9 mouse cellular contexts compared by ENCODE assay signal in the genomic region with DNA sequence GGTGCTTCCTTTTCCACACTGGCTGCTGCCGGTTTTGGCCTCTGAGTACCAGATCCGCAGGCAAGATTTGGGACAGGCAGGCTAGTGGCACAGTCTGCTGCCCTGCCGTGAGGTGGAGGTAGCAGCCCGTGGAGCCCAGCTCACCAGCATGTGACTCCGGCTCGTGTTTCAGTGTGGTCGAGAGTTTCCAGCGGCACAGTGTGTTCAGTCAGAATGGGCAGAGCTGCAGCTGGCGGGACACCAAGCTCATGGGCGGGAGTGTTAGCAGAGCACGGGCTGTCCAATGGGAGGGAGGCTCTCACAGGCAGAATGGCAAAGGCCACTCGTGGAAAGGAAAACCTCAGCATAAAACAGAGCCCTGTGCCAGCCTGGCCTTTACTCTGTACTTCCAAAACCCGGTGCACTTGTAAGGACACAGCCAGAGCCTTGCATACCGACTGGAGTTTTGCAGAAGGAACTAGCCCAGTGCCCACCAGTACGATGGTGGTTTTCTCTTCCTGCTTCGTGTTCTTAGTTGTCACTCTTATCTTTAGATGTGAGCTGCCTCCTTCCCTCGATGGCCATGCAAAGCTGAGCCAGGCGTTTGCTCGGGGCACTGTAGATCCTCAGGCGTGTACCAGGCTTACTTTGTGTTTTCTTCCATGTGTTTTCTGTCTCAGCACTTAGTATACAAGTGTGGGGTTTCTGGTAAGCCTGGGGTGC. TPM values are rescaled to one million over a fixed set of nuclear protein-coding genes. Genes with fewer than 3 reads are reported as not detected.
A peak's percentile ranks its signal among the peaks of the same experiment; 100 is the strongest.
DNase-seq lines count a peak whose midpoint lies in the region; ATAC-seq and TF ChIP-seq lines count a peak whose summit lies in the region.
"Had no signal": no experiment of that assay in that cellular context is flagged by ENCODE, and none has a peak within 500 bp of the region (broad histone marks: within the 10 kb centered on the region; RNA-seq: fewer than 3 reads in every experiment).

No protein-coding gene starts in this region.

- intact Hi-C loops in heart, postnatal 14 days (cut with DNase I): no loop called here

- peaks cover 16 to 82% of the 10 kb centered on the region in 2 experiments for H3K4me1 ChIP-seq in CH12.LX (ENCODE audit: control insufficient read depth in 1 of 2, insufficient read depth in 2 of 2)

- DNase-seq in CH12.LX (ENCODE audit: extremely low read depth): peak; percentile 57
- peak; percentile 88 for DNase-seq in adrenal gland, postnatal 25 days
- DNase-seq in fibroblast of lung, adult 2 months (ENCODE audit: low read depth): peak; percentile 98
- DNase-seq in heart, postnatal 14 days: peak; percentile 89
- peak; percentile 80 to 94 for DNase-seq in layer of hippocampus, postnatal 14 days (ENCODE audit: low spot score in 2 of 2)
- DNase-seq in lung, postnatal 14 days: peak; percentile 91
- DNase-seq in spleen, adult 18-20 months: peak; percentile 55 to 67

- no peak for ATAC-seq in activated CD4-positive, CD25-positive, alpha-beta regulatory T cell, adult 4 months

- no peak overlapping the region for H3K4me2 ChIP-seq in CH12.LX (ENCODE audit: insufficient read depth, low read depth, poor library complexity, severe bottlenecking)
- H3K4me2 ChIP-seq: limb, embryonic 12.5 days had no signal

- TF ChIP-seq EP300 in CH12.LX (IDR thresholded peaks at IDR 0.05; ENCODE audit: low read length): no peak

- H3K9me3 ChIP-seq in CH12.LX (replicated peaks; ENCODE audit: low read length): no peaks in the 10 kb centered on the region
- H3K9me3 ChIP-seq: limb, embryonic 12.5 days had no signal

- H3K27me3 ChIP-seq in CH12.LX (replicated peaks): no peaks in the 10 kb centered on the region
- H3K27me3 ChIP-seq: limb, embryonic 12.5 days had no signal

- no peak overlapping the region for H3K4me3 ChIP-seq in CH12.LX (replicated peaks in 1 of 3; ENCODE audit: low read depth in 2 of 3, low read length in 2 of 3, poor library complexity in 1 of 3)
- H3K4me3 ChIP-seq: limb, embryonic 12.5 days had no signal

- H3K27ac ChIP-seq in CH12.LX (ENCODE audit: insufficient read depth, low read depth): peak overlapping the region; percentile 7; the same call in 1 of the 2 replicates
- H3K27ac ChIP-seq: limb, embryonic 12.5 days had no signal

- no peak overlapping the region for H3K9ac ChIP-seq in CH12.LX (ENCODE audit: insufficient read depth, low read depth)
- H3K9ac ChIP-seq: limb, embryonic 12.5 days had no signal

- no peak for TF ChIP-seq POLR2A in CH12.LX (IDR thresholded peaks at IDR 0.05; ENCODE audit: low read depth, low read length)

- TF ChIP-seq RAD21 in CH12.LX (IDR thresholded peaks at IDR 0.05; ENCODE audit: low read depth, low read length): no peak; the same call in none of the 2 replicates

- H3K36me3 ChIP-seq in CH12.LX (replicated peaks in 1 of 2; ENCODE audit: control insufficient read depth in 1 of 2, insufficient read depth in 1 of 2, low read length in 1 of 2): peaks cover 34 to 78% of the 10 kb centered on the region in 2 experiments

- no peaks in the 10 kb centered on the region; the same call in 1 of the 2 replicates for H3K79me2 ChIP-seq in CH12.LX (replicated peaks; ENCODE audit: control insufficient read depth, extremely low read depth, insufficient read depth, poor library complexity, severe bottlenecking)

- dilution Hi-C loops in CH12.LX (cut with MboI; ENCODE audit: extremely low pct_ligation_motif_present, extremely low pct_unique_long_range_greater_than_20kb, low sequenced_read_pairs): no loop called here

- no peak; a peak in 1 of 4 replicates for TF ChIP-seq CTCF in CH12.LX (conservative IDR thresholded peaks at IDR 0.05 in 1 of 2, IDR thresholded peaks at IDR 0.05 in 1 of 2; ENCODE audit: low read depth in 2 of 2, low read length in 2 of 2)

- in situ Hi-C loops in CH12.LX (cut with MboI; ENCODE audit: low pct_ligation_motif_present, low pct_unique_long_range_greater_than_20kb, low sequenced_read_pairs): loop anchor here (5.0 kb wide), 1 partner anchor 43 kb away; no protein-coding TSS in a partner anchor

TF ChIP-seq in CH12.LX, 34 proteins besides CTCF, POLR2A, EP300 and RAD21:
- TF ChIP-seq JUND (conservative IDR thresholded peaks at IDR 0.05; ENCODE audit: low read depth, low read length) (no peak), SIN3A (IDR thresholded peaks at IDR 0.05; ENCODE audit: low read length) (peak; percentile 64), ETS1 (conservative IDR thresholded peaks at IDR 0.05; ENCODE audit: low read depth, low read length) (peak; percentile 51; the same call in 1 of the 2 replicates), USF1 (IDR thresholded peaks at IDR 0.05; ENCODE audit: low read depth, low read length) (peak; percentile 31), GABPA (IDR thresholded peaks at IDR 0.05; ENCODE audit: insufficient replicate concordance, low read depth, low read length) (no peak), TCF12 (IDR thresholded peaks at IDR 0.05; ENCODE audit: low read depth, low read length) (peak; percentile 56; the same call in 1 of the 2 replicates), BHLHE40 (IDR thresholded peaks at IDR 0.05; ENCODE audit: low read depth, low read length) (peak; percentile 94), IRF4 (IDR thresholded peaks at IDR 0.05; ENCODE audit: low read depth, low read length) (peak; percentile 41; the same call in 1 of the 2 replicates), MAX (IDR thresholded peaks at IDR 0.05; ENCODE audit: low read length) (peak; percentile 69), MXI1 (IDR thresholded peaks at IDR 0.05; ENCODE audit: low read depth, low read length) (peak; percentile 63), SMC3 (IDR thresholded peaks at IDR 0.05; ENCODE audit: low read depth, low read length) (no peak), ZKSCAN1 (IDR thresholded peaks at IDR 0.05; ENCODE audit: borderline replicate concordance, low read depth, low read length) (no peak), KAT2A (IDR thresholded peaks at IDR 0.05; ENCODE audit: insufficient replicate concordance, low read length) (no peak), ELF1 (IDR thresholded peaks at IDR 0.05; ENCODE audit: low read depth, low read length) (no peak), UBTF (IDR thresholded peaks at IDR 0.05; ENCODE audit: low read depth, low read length) (no peak), MAFK (IDR thresholded peaks at IDR 0.05; ENCODE audit: insufficient replicate concordance, low read length) (0 out of 2 replicates have a peak, but pooled peaks have one; percentile 9), MYC (IDR thresholded peaks at IDR 0.05; ENCODE audit: low read depth, low read length) (no peak)

RNA-seq across cellular contexts. Expression of a gene that starts 31.0 kb away (rescaled TPM):
- total RNA-seq in CH12.LX (2012; rRNA removed) (17.1 and 19.9 TPM in 2 replicates), CH12.LX (2014; rRNA removed) (25.6 and 25.9 TPM in 2 replicates)
- 22.2 and 23.6 TPM in 2 replicates for polyA plus RNA-seq in CH12.LX (2012; ENCODE audit: insufficient read length, low read depth)
- 48.2 and 52.6 TPM in 2 replicates for total RNA-seq in adrenal gland, postnatal 25 days (2021)
- 10 to 100 TPM; 85.5 to 87.2 TPM for total RNA-seq in heart, postnatal 14 days (2021)
- total RNA-seq in layer of hippocampus, postnatal 14 days (2021): 10 to 100 TPM; 34.8 to 35.3 TPM
- polyA plus RNA-seq in activated CD4-positive, CD25-positive, alpha-beta regulatory T cell, adult 4 months (2017; shearing (Covaris generic)): 10 to 100 TPM; 13.5 to 14.8 TPM

RNA-seq across cellular contexts. Expression of a gene that starts 38.9 kb away (rescaled TPM):
- 6.5 and 9.0 TPM in 2 replicates for total RNA-seq in CH12.LX (2012; rRNA removed)
- total RNA-seq in CH12.LX (2014; rRNA removed): 10.3 and 11.3 TPM in 2 replicates
- polyA plus RNA-seq in CH12.LX (2012; ENCODE audit: insufficient read length, low read depth): 10.4 TPM in 2 replicates
- total RNA-seq in adrenal gland, postnatal 25 days (2021): 3.9 and 5.1 TPM in 2 replicates
- 1 to 10 TPM; 1.4 to 1.5 TPM for total RNA-seq in heart, postnatal 14 days (2021)
- 1 to 10 TPM; 3.9 to 4.1 TPM for total RNA-seq in layer of hippocampus, postnatal 14 days (2021)
- 10 to 100 TPM in 1 of 2 experiments, 1 to 10 TPM in 1; 6.6 to 14.1 TPM for polyA plus RNA-seq in activated CD4-positive, CD25-positive, alpha-beta regulatory T cell, adult 4 months (2017; shearing (Covaris generic))

RNA-seq across cellular contexts. Expression of a gene that starts 39.1 kb away (rescaled TPM):
- total RNA-seq in CH12.LX (2012; rRNA removed) (82.2 and 94.9 TPM in 2 replicates), CH12.LX (2014; rRNA removed) (145 and 153 TPM in 2 replicates)
- 94.4 and 95.0 TPM in 2 replicates for polyA plus RNA-seq in CH12.LX (2012; ENCODE audit: insufficient read length, low read depth)
- 123 and 135 TPM in 2 replicates for total RNA-seq in adrenal gland, postnatal 25 days (2021)
- 100 to 1,000 TPM in 1 of 2 experiments, 10 to 100 TPM in 1; 86.7 to 103 TPM for total RNA-seq in heart, postnatal 14 days (2021)
- total RNA-seq in layer of hippocampus, postnatal 14 days (2021): 100 to 1,000 TPM; 219 to 224 TPM
- polyA plus RNA-seq in activated CD4-positive, CD25-positive, alpha-beta regulatory T cell, adult 4 months (2017; shearing (Covaris generic)): 100 to 1,000 TPM; 248 to 259 TPM

RNA-seq across cellular contexts. Expression of a gene that starts 50.9 kb away (rescaled TPM):
- 7.6 and 8.8 TPM in 2 replicates for total RNA-seq in CH12.LX (2012; rRNA removed)
- 2.6 and 2.9 TPM in 2 replicates for total RNA-seq in CH12.LX (2014; rRNA removed)
- 3.7 and 4.4 TPM in 2 replicates for polyA plus RNA-seq in CH12.LX (2012; ENCODE audit: insufficient read length, low read depth)
- total RNA-seq in adrenal gland, postnatal 25 days (2021): 16.5 and 19.0 TPM in 2 replicates
- 1 to 10 TPM; 5.2 to 6.7 TPM for total RNA-seq in heart, postnatal 14 days (2021)
- total RNA-seq in layer of hippocampus, postnatal 14 days (2021): 10 to 100 TPM; 12.7 to 13.6 TPM
- polyA plus RNA-seq in activated CD4-positive, CD25-positive, alpha-beta regulatory T cell, adult 4 months (2017; shearing (Covaris generic)): under 1 TPM; 0.75 to 0.96 TPM

RNA-seq across cellular contexts. Expression of a gene that starts 56.6 kb away (rescaled TPM):
- total RNA-seq in CH12.LX (2012; rRNA removed): 61.4 and 66.8 TPM in 2 replicates
- total RNA-seq in CH12.LX (2014; rRNA removed): 96.1 and 97.1 TPM in 2 replicates
- 65.9 and 74.6 TPM in 2 replicates for polyA plus RNA-seq in CH12.LX (2012; ENCODE audit: insufficient read length, low read depth)
- total RNA-seq in adrenal gland, postnatal 25 days (2021): 38.2 and 42.6 TPM in 2 replicates
- total RNA-seq in heart, postnatal 14 days (2021): 10 to 100 TPM; 23.1 to 25.6 TPM
- total RNA-seq in layer of hippocampus, postnatal 14 days (2021): 10 to 100 TPM; 26.8 to 27.2 TPM
- 10 to 100 TPM; 46.7 to 63.3 TPM for polyA plus RNA-seq in activated CD4-positive, CD25-positive, alpha-beta regulatory T cell, adult 4 months (2017; shearing (Covaris generic))
